Mouse (Mus musculus) left cerebral cortex, postnatal 4 days (tissue): ENCODE results near the gene Lrrc52. TPM values are rescaled to one million over a fixed set of nuclear protein-coding genes. Genes with fewer than 3 reads are reported as not detected.

Experiments used
- DNase-seq: peaks from one replicate; pipeline ENCODE4 v3.0.0-alpha.2; 2022
- intact Hi-C: fragments of 180-260 bp; cut with DNase I; formaldehyde crosslinking; loops from one replicate; pipeline ENCODE4 v1.15.1; 2025
- total RNA-seq, 2 experiments: library from RNA; stranded (reverse); gene quantifications; 2 replicates each; pipeline ENCODE4 v1.2.3; 2021

Gene Lrrc52
- not detected for total RNA-seq

- intact Hi-C loops = no loop called here
- DNase-seq = peak; percentile 89
Observed at GRCm38 (mm10) chr1:167466765-167467426, at the start of gene Lrrc52. Gene Lrrc52 (minus strand): TSS chr1:167466780.

DNA sequence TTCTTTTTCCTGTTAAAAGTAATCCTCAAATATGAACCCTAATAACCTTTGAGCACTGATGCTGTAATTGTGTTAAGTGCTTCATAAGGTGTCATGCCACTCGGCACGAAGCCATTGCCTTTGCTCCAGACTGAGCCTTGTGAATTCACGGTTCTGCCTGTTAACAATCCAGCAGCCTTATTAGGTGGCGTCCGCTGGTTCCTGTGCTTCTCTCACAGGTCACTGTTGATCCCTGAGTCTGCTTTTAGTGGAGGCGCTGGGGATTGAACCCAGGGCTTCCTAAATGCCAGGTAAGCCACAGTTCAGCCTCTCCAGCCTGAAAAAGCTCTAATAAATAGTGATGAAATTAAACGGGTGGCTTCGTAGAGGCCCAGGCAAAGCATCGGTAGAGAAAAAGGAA is 45.0 kb upstream of the Lrrc52 start:
- intact Hi-C loops = no loop called here
- DNase-seq = no peak

DNA sequence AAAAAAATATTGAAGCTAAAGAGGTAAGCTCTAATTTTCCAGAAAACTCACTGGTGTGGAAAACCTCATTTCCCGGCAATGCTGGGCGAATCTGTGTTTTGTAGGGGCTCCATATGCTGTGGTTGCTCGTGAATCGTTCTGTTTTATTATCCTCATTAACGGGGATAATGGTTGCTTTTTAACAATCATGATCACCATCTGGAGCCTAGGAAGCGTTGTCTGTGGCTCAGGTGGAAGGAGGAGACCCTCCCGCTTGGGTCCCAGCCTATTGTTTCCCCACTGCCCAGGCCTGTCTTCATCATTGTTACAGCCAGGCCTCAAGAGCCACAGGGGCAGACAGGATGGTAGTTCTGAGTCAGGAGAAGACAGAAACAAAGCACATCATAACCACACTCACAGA is 39.5 kb upstream of the Lrrc52 start:
- intact Hi-C loops = no loop called here
- no peak for DNase-seq

- intact Hi-C loops = no loop called here
- peak; percentile 3 for DNase-seq
Observed at GRCm38 (mm10) chr1:167505427-167505826, 38.8 kb upstream of the Lrrc52 start.

DNA sequence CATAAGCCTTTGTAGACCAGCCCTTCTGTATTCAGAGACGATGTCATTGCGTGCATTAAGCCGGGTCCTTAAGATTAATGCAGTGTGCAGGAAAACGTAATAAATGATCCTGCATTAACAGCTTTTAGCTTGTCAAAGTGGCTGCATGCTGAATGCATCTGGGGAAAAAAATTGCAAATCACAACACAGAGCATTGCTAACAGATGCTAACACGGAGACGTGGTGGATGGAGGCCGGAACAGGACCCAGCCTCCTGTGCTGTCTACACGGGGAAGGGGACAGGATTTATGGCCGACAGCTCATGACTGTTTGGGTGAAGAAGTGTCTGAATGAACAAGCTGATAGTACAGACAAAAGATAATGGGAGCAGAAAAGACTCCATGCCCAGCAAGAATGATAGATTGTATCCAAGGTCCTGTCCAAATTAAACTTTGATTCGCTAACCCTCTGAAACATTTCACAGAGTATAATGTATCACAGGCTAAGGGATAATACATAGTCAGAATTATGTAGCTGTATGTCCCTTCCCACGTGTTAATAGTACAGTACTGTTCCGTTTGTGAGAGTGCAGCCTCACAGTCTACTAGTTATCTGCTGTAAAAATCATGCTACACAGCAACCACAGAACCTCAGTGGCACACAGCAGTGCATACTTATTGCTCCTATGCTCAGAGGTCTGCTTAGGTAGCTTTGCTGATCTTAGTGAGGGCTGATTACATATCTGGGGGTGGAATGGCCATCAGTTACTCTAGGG is 32.7 kb upstream of the Lrrc52 start:
- intact Hi-C loops = no loop called here
- no peak for DNase-seq

DNA sequence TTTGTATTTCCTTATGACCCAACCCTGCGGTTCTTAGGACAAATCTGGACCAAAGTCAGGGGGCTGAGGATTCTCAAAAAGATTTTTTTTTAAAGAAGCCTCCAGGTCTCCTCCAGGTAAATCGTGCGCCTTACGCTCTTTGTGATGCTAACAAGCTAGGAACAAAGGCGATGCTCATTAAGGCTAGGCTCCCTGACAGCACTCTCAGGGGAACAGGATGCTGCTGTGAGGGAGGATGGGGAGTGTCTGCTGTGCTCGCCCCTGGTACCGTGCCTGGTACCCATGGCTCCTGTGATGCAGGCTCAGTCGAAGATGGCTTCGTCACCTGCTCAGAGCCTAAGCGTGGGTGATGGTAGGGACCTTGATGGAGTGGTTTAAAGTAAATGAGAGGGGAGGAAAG is 31.4 kb upstream of the Lrrc52 start:
- intact Hi-C loops = no loop called here
- DNase-seq = no peak

DNA sequence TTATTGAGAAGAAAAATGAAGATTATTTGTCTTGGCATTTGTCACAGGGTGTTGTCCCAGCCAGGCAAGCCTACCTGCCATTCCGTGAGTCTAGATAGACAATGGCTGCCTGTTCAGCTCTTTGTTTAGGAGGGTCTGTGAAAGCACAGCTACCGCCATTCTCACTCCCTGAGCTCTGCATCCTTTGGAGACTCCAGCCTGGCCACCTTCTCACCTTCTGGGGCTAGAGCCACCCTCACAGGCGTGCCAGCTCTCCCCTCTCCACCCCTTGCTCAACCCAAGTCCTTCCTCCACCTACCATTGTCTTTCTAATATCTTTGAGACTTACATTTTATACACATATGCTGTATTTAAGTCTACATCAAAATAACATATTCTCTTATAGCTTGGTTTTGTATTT is 31.0 kb upstream of the Lrrc52 start:
- no peak for DNase-seq
- intact Hi-C loops = no loop called here

DNA sequence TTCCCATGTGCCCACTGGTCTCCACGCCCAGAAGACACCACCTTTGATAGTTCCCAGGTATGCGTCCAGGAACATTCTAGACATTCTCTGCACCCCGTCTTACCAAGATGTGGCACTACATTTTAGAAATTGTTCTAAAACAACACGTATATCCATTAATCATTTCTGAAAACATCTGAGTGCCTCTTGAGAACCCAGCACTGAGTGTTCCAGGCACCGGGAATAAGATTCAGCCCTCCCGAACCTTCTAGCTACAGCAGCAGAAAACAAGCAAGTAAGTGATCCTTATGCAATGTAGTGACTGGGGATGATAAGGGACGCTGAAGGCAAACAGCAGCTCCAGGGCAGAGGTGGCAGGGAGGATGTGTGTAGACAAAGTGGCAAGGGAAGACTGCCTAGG is 24.9 kb upstream of the Lrrc52 start:
- intact Hi-C loops = no loop called here
- no peak for DNase-seq

DNA sequence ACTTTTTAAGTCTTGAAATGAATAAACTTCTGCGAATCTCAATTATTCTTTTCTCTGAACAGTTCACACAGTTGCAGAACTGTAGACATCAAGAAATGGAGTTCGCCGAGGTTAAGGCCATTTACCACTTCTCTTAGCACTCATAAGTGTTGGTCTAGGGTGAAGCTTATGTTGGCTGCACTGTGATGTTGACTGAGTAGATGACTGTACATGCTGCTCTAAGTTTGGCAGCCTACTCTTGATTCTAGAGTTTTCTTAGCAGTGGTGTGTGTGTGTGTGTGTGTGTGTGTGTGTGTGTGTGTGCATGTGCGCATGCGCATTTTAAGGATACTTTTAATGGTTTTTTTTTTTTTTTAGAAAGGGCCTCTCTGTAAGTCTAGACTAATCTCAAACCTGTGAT is 21.4 kb upstream of the Lrrc52 start:
- intact Hi-C loops = no loop called here
- DNase-seq = no peak

DNA sequence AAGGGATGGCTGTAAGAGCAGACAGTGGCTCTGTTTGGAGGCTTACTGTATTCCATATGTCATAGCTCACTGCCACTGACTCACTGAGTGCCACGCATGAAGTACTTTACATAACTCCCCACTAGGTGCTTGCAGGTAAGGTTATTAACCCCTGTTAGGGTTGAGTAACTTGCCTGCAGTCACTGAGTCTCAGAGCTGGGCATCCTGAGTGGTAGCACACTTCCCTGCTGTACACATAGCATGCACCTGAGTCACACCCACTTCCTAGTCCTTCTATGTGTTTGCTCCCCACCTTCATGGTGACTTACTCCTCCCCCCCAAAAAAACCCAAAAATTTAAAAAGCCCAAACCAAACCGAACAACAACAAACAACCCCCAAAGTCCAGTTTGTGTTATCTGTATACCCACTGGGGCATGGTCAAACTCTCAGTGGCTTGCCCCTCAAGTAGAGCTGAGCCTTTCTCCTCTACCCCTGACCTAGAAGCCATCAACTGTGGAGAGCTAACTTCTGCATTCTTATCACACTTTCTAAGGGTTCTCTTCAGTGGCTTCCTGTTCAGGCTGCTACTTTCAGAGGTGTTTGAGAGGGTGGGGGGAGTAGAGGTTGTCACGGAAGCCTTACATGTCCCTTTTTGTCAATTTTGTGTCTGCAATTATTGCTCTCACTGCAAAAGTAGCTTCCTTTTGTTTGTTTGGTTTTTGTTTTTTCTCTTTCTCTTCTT is 20.5 kb upstream of the Lrrc52 start:
- DNase-seq = no peak
- intact Hi-C loops = no loop called here

DNA sequence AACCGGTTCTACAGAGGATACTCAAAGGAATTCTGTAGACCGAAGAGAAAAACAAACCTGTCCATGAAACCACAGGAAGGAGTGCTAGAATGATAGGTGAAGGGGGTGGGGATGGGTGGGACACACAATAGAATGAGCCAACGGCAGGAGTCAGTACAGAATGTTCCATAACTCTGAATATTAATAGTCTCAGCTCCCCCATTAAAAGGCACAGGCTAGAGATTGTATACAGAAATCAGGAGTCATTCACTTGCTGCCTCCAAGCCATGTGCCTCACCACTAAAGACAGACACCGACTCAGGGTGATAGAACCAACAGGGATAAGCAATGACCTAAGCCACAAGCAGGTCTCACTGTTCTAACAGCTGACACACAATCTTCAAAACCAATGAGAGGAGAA is 16.3 kb upstream of the Lrrc52 start:
- intact Hi-C loops = no loop called here

GRCm38 (mm10) chr1:167473585-167473984 is 7.0 kb upstream of the Lrrc52 start:
- intact Hi-C loops = no loop called here
- DNase-seq = no peak

More for the DNA sequence above, 16.3 kb upstream of the Lrrc52 start:
- no peak for DNase-seq

- DNase-seq = no peak
- intact Hi-C loops = no loop called here
Observed at GRCm38 (mm10) chr1:167467916-167468315, 1.3 kb upstream of the Lrrc52 start.

GRCm38 (mm10) chr1:167457311-167457710 is 9.3 kb downstream of the Lrrc52 start:
- DNase-seq = no peak
- intact Hi-C loops = no loop called here

- no peak for DNase-seq
- intact Hi-C loops = no loop called here
Observed at GRCm38 (mm10) chr1:167453048-167453447, 13.5 kb downstream of the Lrrc52 start.

DNA sequence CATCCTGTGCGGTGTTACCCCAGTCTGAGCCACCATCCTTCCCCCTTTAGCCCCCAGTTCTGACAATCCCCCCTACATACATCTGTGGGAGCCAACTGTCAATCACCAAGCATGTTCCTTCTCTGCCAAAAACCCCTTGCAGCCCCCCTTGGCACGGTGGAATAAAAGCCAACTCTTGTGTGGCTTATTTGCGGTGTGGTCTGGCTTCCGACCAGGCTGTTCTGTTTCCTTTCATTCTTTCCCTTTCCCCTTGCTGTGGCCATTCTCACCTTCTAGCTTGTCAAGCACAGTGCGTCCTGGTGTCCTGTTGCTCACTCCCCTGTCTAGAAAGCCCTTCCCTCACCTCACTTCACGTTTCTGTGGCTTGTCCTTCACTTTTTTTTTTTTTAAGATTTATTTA is 14.1 kb downstream of the Lrrc52 start:
- DNase-seq = no peak
- intact Hi-C loops = no loop called here

- intact Hi-C loops = no loop called here
- no peak for DNase-seq
Observed at GRCm38 (mm10) chr1:167448598-167448997, 18.0 kb downstream of the Lrrc52 start.

DNA sequence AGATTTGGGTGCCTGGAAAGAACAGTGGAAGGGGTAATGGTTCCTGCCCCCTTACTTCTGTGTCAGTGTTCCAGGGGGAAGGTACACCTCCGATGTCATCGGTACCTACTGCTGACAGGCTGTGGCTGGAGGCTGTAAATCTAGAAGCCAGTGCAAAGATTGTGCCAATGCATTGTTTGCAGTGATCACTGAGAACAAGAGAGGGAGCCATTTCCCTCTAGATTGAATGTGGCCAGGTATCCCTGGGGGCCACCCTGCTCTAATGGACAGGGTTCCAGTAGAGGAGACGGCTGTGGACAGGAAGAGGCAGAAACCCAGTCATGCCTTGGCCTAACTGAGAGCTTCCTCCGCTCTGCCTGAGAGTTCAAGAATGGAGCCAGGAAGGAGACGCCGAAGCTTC is 18.5 kb downstream of the Lrrc52 start:
- no peak for DNase-seq
- intact Hi-C loops = no loop called here

GRCm38 (mm10) chr1:167446516-167446915 is 20.1 kb downstream of the Lrrc52 start:
- intact Hi-C loops = no loop called here
- no peak for DNase-seq

GRCm38 (mm10) chr1:167445167-167445566 is 21.4 kb downstream of the Lrrc52 start:
- intact Hi-C loops = no loop called here

DNA sequence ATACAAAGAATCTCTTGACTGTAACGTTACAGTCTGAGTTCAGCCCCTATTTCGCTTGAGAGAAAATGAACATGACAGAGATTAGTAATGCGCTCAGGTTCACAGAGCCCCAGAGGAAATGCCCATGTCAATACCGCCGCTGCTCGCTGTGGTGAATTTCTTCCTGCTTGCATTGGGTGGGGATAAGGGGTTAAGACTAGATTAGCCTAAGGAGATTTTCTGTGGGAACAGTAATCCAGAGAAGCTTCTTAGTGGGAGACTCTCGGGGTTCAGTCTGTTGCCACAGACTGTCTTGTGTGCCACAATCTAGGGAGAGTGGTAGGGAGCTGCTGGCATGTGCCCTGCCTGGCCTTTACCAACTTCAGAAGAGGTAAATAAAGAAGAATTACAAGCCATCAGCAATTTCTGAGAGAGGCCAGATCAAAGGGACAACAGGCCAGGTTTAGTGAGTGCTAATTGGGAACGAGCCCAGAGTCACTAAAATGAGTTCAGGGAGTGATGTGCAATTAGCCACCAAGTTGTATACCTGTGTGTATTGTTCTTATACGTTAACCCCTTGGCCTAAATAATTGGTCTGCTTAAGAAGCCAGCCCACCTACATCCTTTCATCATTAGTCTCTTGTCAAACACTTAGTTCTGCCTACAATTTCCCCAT is 28.2 kb downstream of the Lrrc52 start:
- DNase-seq = no peak
- intact Hi-C loops = no loop called here

More at GRCm38 (mm10) chr1:167445167-167445566, 21.4 kb downstream of the Lrrc52 start:
- DNase-seq = no peak
